In genomic region chr17:56761991-56762410, GRCm38 (mm10) we compare ENCODE assay signal across 8 mouse cellular contexts. TPM values are rescaled to one million over a fixed set of nuclear protein-coding genes. Genes with fewer than 3 reads are reported as not detected.
DNase-seq lines count a peak whose midpoint lies in the region; ATAC-seq and TF ChIP-seq lines count a peak whose summit lies in the region.

No protein-coding gene starts in this region.

- intact Hi-C loops in heart, postnatal 25 days (cut with DNase I) = loop anchor here (5.0 kb wide), 1 partner anchor 155 kb away; the partner anchor contains the start of gene 2410015M20Rik

- peak; percentile 52 for ATAC-seq in forebrain, embryonic 14.5 days
- peak; percentile 37 for ATAC-seq in lung, embryonic 15.5 days (ENCODE audit: borderline replicate concordance, extremely low read depth, low FRiP score, low TSS enrichment)

- peak overlapping the region; percentile 72 to 74 for H3K4me3 ChIP-seq in ES-E14 (ENCODE audit: insufficient read depth in 1 of 2, low read depth in 1 of 2, low read length in 2 of 2, poor library complexity in 1 of 2, severe bottlenecking in 1 of 2)
- H3K4me3 ChIP-seq in forebrain, embryonic 14.5 days (ENCODE audit: low read depth, low read length) = peak overlapping the region; percentile 44
- peak overlapping the region; percentile 55 for H3K4me3 ChIP-seq in lung, embryonic 15.5 days

- peaks cover 0 to 15% of the 10 kb centered on the region in 2 experiments; a peak in 2 of 4 replicates for H3K4me1 ChIP-seq in ES-E14 (ENCODE audit: control insufficient read depth in 2 of 2, insufficient read depth in 2 of 2, low read length in 2 of 2, poor library complexity in 1 of 2)
- peaks cover 13% of the 10 kb centered on the region for H3K4me1 ChIP-seq in forebrain, embryonic 14.5 days (ENCODE audit: control insufficient read depth, insufficient read depth, low read length)
- peaks cover 65% of the 10 kb centered on the region for H3K4me1 ChIP-seq in lung, embryonic 15.5 days

- under 1% methylated on average over 23 of the region's 28 CpGs for WGBS in forebrain, embryonic 14.5 days
- 0% methylated on average over 28 of the region's 28 CpGs for WGBS in lung, embryonic 15.5 days

- peaks cover 4% of the 10 kb centered on the region; the same call in 1 of the 2 replicates for H3K36me3 ChIP-seq in ES-E14 (ENCODE audit: control insufficient read depth, insufficient read depth, low read length, poor library complexity, severe bottlenecking)
- H3K36me3 ChIP-seq in forebrain, embryonic 14.5 days (ENCODE audit: control insufficient read depth, insufficient read depth, low read length) = peaks cover 7% of the 10 kb centered on the region
- H3K36me3 ChIP-seq in lung, embryonic 15.5 days = no peaks in the 10 kb centered on the region

- DNase-seq in ES-E14 (ENCODE audit: low read depth, low spot score) = no peak
- DNase-seq in cerebellum, adult 11 months = peak; percentile 85
- DNase-seq in forebrain, embryonic 14.5 days (ENCODE audit: low spot score) = peak; percentile 96
- DNase-seq in heart, postnatal 25 days (ENCODE audit: low spot score) = peak; percentile 69
- peak; percentile 64 to 81 for DNase-seq in layer of hippocampus, adult 8-10 months (ENCODE audit: low spot score in 2 of 2)
- DNase-seq in ovary, postnatal 10 days (ENCODE audit: low spot score) = peak; percentile 62
- peak; percentile 95 for DNase-seq in thymus, postnatal 0 days (ENCODE audit: low spot score)

- peak overlapping the region; percentile 14; the same call in 1 of the 2 replicates for H3K27ac ChIP-seq in ES-E14 (ENCODE audit: insufficient read depth, low read depth, low read length, poor library complexity, severe bottlenecking)
- peak overlapping the region; percentile 93 for H3K27ac ChIP-seq in forebrain, embryonic 14.5 days (ENCODE audit: low read depth, low read length)
- H3K27ac ChIP-seq in lung, embryonic 15.5 days = peak overlapping the region; percentile 87

- peaks cover 9% of the 10 kb centered on the region for H3K27me3 ChIP-seq in forebrain, embryonic 14.5 days (replicated peaks; ENCODE audit: control insufficient read depth, insufficient read depth, low read length)
- peaks cover 11% of the 10 kb centered on the region for H3K27me3 ChIP-seq in lung, embryonic 15.5 days

- peak overlapping the region; percentile 78 for H3K9ac ChIP-seq in ES-E14 (ENCODE audit: insufficient read depth, low read depth, low read length, poor library complexity, severe bottlenecking)
- peak overlapping the region; percentile 63 for H3K9ac ChIP-seq in forebrain, embryonic 14.5 days (ENCODE audit: low read length)
- peak overlapping the region; percentile 56 for H3K9ac ChIP-seq in lung, embryonic 15.5 days

- in situ Hi-C loops in ES-E14 (cut with MboI; ENCODE audit: low sequenced_read_pairs in 2 of 2, unreplicated experiment in 2 of 2) = no loop called here

- no peaks in the 10 kb centered on the region for H3K9me3 ChIP-seq in ES-E14 (ENCODE audit: control insufficient read depth, insufficient read depth, low read depth, low read length)
- H3K9me3 ChIP-seq in forebrain, embryonic 14.5 days (replicated peaks; ENCODE audit: control insufficient read depth, low read length) = no peaks in the 10 kb centered on the region
- no peaks in the 10 kb centered on the region for H3K9me3 ChIP-seq in lung, embryonic 15.5 days

- peak overlapping the region; percentile 73 for H3K4me2 ChIP-seq in forebrain, embryonic 14.5 days (ENCODE audit: low read length)
- peak overlapping the region; percentile 89 for H3K4me2 ChIP-seq in lung, embryonic 15.5 days

TF ChIP-seq in ES-E14, 5 proteins besides CTCF, POLR2A, EP300 and RAD21:
- no peak for TF ChIP-seq ZC3H11A (IDR thresholded peaks at IDR 0.05; ENCODE audit: borderline replicate concordance, low read depth, low read length)
- TF ChIP-seq ZNF384 (IDR thresholded peaks at IDR 0.05; ENCODE audit: low read depth, low read length) = no peak
- TF ChIP-seq MAFK (IDR thresholded peaks at IDR 0.05; ENCODE audit: insufficient read depth, low read depth, low read length) = no peak
- no peak for TF ChIP-seq CHD2 (IDR thresholded peaks at IDR 0.05; ENCODE audit: low read depth, low read length)
- no peak for TF ChIP-seq HCFC1 (IDR thresholded peaks at IDR 0.05; ENCODE audit: borderline replicate concordance, insufficient read depth, low read length)

RNA-seq across cellular contexts. Expression of gene Dus3l, which starts 2.6 kb away (rescaled TPM):
- total RNA-seq in ES-E14 (2012; rRNA removed) = 70.2 and 108 TPM in 2 replicates
- polyA plus RNA-seq in forebrain, embryonic 14.5 days (2014; fragmentation: Nextera tagmentation; extraction: Ambion mirVana) = 48.2 and 57.3 TPM in 2 replicates
- total RNA-seq in heart, postnatal 25 days (2021) = 10 to 100 TPM; 18.3 to 18.8 TPM
- total RNA-seq in layer of hippocampus, adult 8-10 months (2022) = 10 to 100 TPM; 65.0 to 75.5 (median 71.4) TPM
- 42.6 and 46.5 TPM in 2 replicates for polyA plus RNA-seq in lung, embryonic 15.5 days (2015; fragmentation: Nextera tagmentation; extraction: Ambion mirVana)
- 34.0 and 36.5 TPM in 2 replicates for polyA plus RNA-seq in thymus, postnatal 0 days (2015; fragmentation: Nextera tagmentation; extraction: Ambion mirVana)

RNA-seq across cellular contexts. Expression of gene Nrtn, which starts 4.7 kb away (rescaled TPM):
- total RNA-seq in ES-E14 (2012; rRNA removed) = 8.4 and 17.7 TPM in 2 replicates
- 0.94 and 1.7 TPM in 2 replicates for polyA plus RNA-seq in forebrain, embryonic 14.5 days (2014; fragmentation: Nextera tagmentation; extraction: Ambion mirVana)
- total RNA-seq in heart, postnatal 25 days (2021) = 10 to 100 TPM; 25.7 to 28.8 TPM
- 1 to 10 TPM; 2.3 to 3.3 (median 2.6) TPM for total RNA-seq in layer of hippocampus, adult 8-10 months (2022)
- polyA plus RNA-seq in lung, embryonic 15.5 days (2015; fragmentation: Nextera tagmentation; extraction: Ambion mirVana) = 9.4 and 9.5 TPM in 2 replicates
- polyA plus RNA-seq in thymus, postnatal 0 days (2015; fragmentation: Nextera tagmentation; extraction: Ambion mirVana) = 17.3 and 23.6 TPM in 2 replicates

RNA-seq across cellular contexts. Expression of gene Prr22, which starts 8.0 kb away (rescaled TPM):
- 1.2 and 1.5 TPM in 2 replicates for total RNA-seq in ES-E14 (2012; rRNA removed)
- 0.42 and 0.52 TPM in 2 replicates for polyA plus RNA-seq in forebrain, embryonic 14.5 days (2014; fragmentation: Nextera tagmentation; extraction: Ambion mirVana)
- total RNA-seq in heart, postnatal 25 days (2021) = under 1 TPM; 0.13 to 0.22 TPM
- total RNA-seq in layer of hippocampus, adult 8-10 months (2022) = 1 to 10 TPM in 3 of 4 experiments, under 1 TPM in 1; 0.68 to 1.8 (median 1.6) TPM
- 1.0 and 1.2 TPM in 2 replicates for polyA plus RNA-seq in lung, embryonic 15.5 days (2015; fragmentation: Nextera tagmentation; extraction: Ambion mirVana)
- 0.40 and 0.68 TPM in 2 replicates for polyA plus RNA-seq in thymus, postnatal 0 days (2015; fragmentation: Nextera tagmentation; extraction: Ambion mirVana)

RNA-seq across cellular contexts. Expression of gene Vmac, which starts 44.2 kb away (rescaled TPM):
- 7.7 and 8.4 TPM in 2 replicates for total RNA-seq in ES-E14 (2012; rRNA removed)
- polyA plus RNA-seq in forebrain, embryonic 14.5 days (2014; fragmentation: Nextera tagmentation; extraction: Ambion mirVana) = 18.6 and 24.6 TPM in 2 replicates
- 1 to 10 TPM; 5.0 to 5.2 TPM for total RNA-seq in heart, postnatal 25 days (2021)
- total RNA-seq in layer of hippocampus, adult 8-10 months (2022) = 10 to 100 TPM; 10.3 to 15.4 (median 12.5) TPM
- polyA plus RNA-seq in lung, embryonic 15.5 days (2015; fragmentation: Nextera tagmentation; extraction: Ambion mirVana) = 13.6 and 16.2 TPM in 2 replicates
- polyA plus RNA-seq in thymus, postnatal 0 days (2015; fragmentation: Nextera tagmentation; extraction: Ambion mirVana) = 20.3 and 26.9 TPM in 2 replicates

RNA-seq across cellular contexts. Expression of gene Ndufa11, which starts 44.4 kb away (rescaled TPM):
- total RNA-seq in ES-E14 (2012; rRNA removed) = 484 and 561 TPM in 2 replicates
- polyA plus RNA-seq in forebrain, embryonic 14.5 days (2014; fragmentation: Nextera tagmentation; extraction: Ambion mirVana) = 490 and 613 TPM in 2 replicates
- 100 to 1,000 TPM; 913 to 934 TPM for total RNA-seq in heart, postnatal 25 days (2021)
- total RNA-seq in layer of hippocampus, adult 8-10 months (2022) = 100 to 1,000 TPM; 161 to 224 (median 198) TPM
- 465 and 491 TPM in 2 replicates for polyA plus RNA-seq in lung, embryonic 15.5 days (2015; fragmentation: Nextera tagmentation; extraction: Ambion mirVana)
- polyA plus RNA-seq in thymus, postnatal 0 days (2015; fragmentation: Nextera tagmentation; extraction: Ambion mirVana) = 821 and 873 TPM in 2 replicates

Comparison
In these comparisons a context has a peak if more than half of its experiments do, and no peak if none do; other contexts are left out.
1. H3K27ac ChIP-seq: peak in every context shown above with its lines; median percentile 93 in forebrain, embryonic 14.5 days; 87 in lung, embryonic 15.5 days; 14 in ES-E14.